Mouse (Mus musculus) embryonic stem cell, embryonic (primary cell): ENCODE measurements around the gene Fam136a.

Experiments
- CTCF ChIA-PET, 4 experiments: fragments of 300-600 bp in 2 of 4; fragments of 350-600 bp in 2 of 4; sonication (Branson Sonifier 250); formaldehyde crosslinking; loops; one replicate each; lab custom pipeline; 2022; ENCODE audit warnings: inconsistent platforms in 2 of 4; lab: Charles Lee
- POLR2A ChIA-PET, 4 experiments: fragments of 300-600 bp in 2 of 4; fragments of 350-600 bp in 2 of 4; sonication (Branson Sonifier 250); formaldehyde crosslinking; loops; one replicate each; lab custom pipeline; 2022; ENCODE audit warnings: antibody characterized with exemption in 4 of 4, inconsistent platforms in 1 of 4; lab: Charles Lee

Gene Fam136a

GRCm38 (mm10) chr6:86365371-86366124 lies at the start of gene Fam136a:
Fam136a (plus strand) TSS chr6:86365646.
- CTCF ChIA-PET, result interaction anchor here (0.5 to 2.9 kb wide), 67 partner anchors 8 to 1202 kb away, joined by 3 to 37 read pairs (median 5); partner anchors contain the start of genes Pcyox1 (in 3 of the 4), C87436 (in 1 of the 4), Tgfa (in 1 of the 4) and Tia1 (in 1 of the 4)
- POLR2A ChIA-PET, result interaction anchor here in 3 of 4 experiments (0.5 to 4.9 kb wide), 94 partner anchors 9 to 1259 kb away, joined by 3 to 47 read pairs (median 4); partner anchors contain the start of genes C87436 (in 3 of the 3), Pcyox1 (in 3 of the 3), Dusp11 (in 2 of the 3) and Tia1 (in 2 of the 3)

GRCm38 (mm10) chr6:86317066-86317465 lies 48.4 kb upstream of the Fam136a start:
- POLR2A ChIA-PET, result interaction anchor here in 1 of 4 experiments (0.6 kb wide), 1 partner anchor 920 kb away, joined by 5 read pairs; no protein-coding TSS in a partner anchor

GRCm38 (mm10) chr6:86318855-86319254 lies 46.6 kb upstream of the Fam136a start:
- ChIA-PET POLR2A (interaction anchor here in 3 of 4 experiments (0.7 to 3.2 kb wide), 6 partner anchors 22 to 427 kb away, joined by 3 to 13 read pairs (median 3); partner anchors contain the start of gene Fam136a (in 2 of the 3)), CTCF (interaction anchor here in 1 of 4 experiments (1.5 kb wide), 1 partner anchor 125 kb away, joined by 3 read pairs; no protein-coding TSS in a partner anchor)

More at GRCm38 (mm10) chr6:86317066-86317465, 48.4 kb upstream of the Fam136a start:
- CTCF ChIA-PET, result no interaction called here

GRCm38 (mm10) chr6:86322031-86322563 lies 43.3 kb upstream of the Fam136a start:
- ChIA-PET POLR2A (interaction anchor here in 3 of 4 experiments (0.5 to 3.9 kb wide), 60 partner anchors 7 to 1975 kb away, joined by 3 to 35 read pairs (median 4); partner anchors contain the start of genes Fam136a (in 3 of the 3), Snrpg (in 3 of the 3), Dusp11 (in 2 of the 3) and Aak1 (in 1 of the 3)), CTCF (interaction anchor here (0.6 to 3.0 kb wide), 8 partner anchors 22 to 139 kb away, joined by 3 to 16 read pairs (median 3); partner anchors contain the start of gene Fam136a (in 1 of the 4))

- POLR2A ChIA-PET, result interaction anchor here in 3 of 4 experiments (0.6 to 3.9 kb wide), 84 partner anchors 10 to 1976 kb away, joined by 3 to 35 read pairs (median 4); partner anchors contain the start of genes Fam136a (in 3 of the 3), Snrpg (in 3 of the 3), Dusp11 (in 2 of the 3) and Aak1 (in 1 of the 3)
- CTCF ChIA-PET, result interaction anchor here in 3 of 4 experiments (0.6 to 3.0 kb wide), 13 partner anchors 13 to 1749 kb away, joined by 3 to 16 read pairs (median 3); partner anchors contain the start of genes Fam136a (in 1 of the 3) and Figla (in 1 of the 3)
Observed at GRCm38 (mm10) chr6:86322991-86323390, 42.5 kb upstream of the Fam136a start.

GRCm38 (mm10) chr6:86324400-86324799 lies 41.0 kb upstream of the Fam136a start:
- POLR2A ChIA-PET, result interaction anchor here in 2 of 4 experiments (1.1 to 3.9 kb wide), 5 partner anchors 11 to 40 kb away, joined by 3 to 35 read pairs (median 8); partner anchors contain the start of gene Fam136a (in 1 of the 2)
- CTCF ChIA-PET, result interaction anchor here in 1 of 4 experiments (3.0 kb wide), 1 partner anchor 40 kb away, joined by 16 read pairs; the partner anchor contains the start of gene Fam136a

DNA sequence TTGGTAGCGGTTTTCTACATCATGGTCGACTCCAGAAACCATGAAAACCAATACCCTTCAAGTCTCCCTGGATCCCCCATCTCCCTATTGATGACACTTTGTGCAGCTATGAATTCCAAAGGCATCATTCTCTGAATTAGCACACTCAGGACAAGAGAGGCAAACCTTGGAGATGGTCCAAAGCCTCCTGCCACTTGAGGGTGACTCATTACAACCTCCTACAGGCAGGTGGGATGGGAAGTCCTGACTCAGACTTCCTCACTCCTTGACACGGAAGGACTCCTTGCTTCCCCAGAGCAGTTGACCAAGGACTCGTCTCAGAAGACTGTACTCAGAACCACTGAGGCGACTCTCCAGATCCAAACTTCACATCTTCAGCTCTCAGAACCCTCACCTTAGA lies 39.8 kb upstream of the Fam136a start:
- CTCF ChIA-PET, result no interaction called here
- POLR2A ChIA-PET, result no interaction called here

DNA sequence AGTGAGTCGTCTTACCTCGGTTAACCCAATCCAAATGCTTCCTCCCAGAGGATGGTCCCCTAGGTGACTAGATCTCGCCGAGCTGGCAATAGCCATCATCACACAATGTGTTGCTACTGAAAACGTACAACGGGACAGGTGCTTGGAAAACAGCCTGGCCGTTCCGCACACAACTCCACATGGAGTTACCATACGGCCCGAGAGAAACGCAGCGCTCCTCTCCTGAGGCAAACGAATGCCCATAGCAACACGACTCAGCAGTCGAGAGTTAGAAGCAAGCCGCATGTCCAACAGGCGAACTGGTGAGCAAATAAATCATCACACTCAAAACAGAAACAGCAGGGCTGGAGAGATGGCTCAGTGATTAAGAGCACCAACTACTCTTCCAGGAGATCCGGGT lies 38.6 kb upstream of the Fam136a start:
- CTCF ChIA-PET, result no interaction called here
- POLR2A ChIA-PET, result interaction anchor here in 3 of 4 experiments (0.9 to 1.4 kb wide), 5 partner anchors 12 to 45 kb away, joined by 3 to 4 read pairs (median 3); partner anchors contain the start of gene Fam136a (in 1 of the 3)

DNA sequence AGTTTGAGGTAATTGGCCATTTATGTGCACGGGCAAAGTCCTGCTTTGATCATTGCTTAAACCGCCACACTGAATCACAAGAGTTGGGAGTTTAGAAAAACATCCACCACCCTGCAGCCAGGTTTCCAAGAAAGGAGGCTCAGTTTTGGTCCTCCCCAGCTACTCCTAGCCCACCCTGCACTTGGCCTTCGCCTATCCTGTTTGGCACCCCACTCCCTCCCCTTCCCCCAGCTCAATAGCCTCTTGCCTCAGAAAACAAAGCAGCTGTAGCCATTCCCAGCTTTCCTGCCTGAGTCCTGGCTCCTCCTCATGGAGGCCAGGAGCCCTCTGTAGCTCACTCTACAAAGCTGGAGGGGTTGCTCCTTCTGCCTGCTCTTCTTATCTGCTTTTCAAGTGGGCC lies 37.1 kb upstream of the Fam136a start:
- POLR2A ChIA-PET, result no interaction called here
- CTCF ChIA-PET, result interaction anchor here in 2 of 4 experiments (0.6 to 1.1 kb wide), 2 partner anchors 36 to 278 kb away, joined by 6 to 9 read pairs; no protein-coding TSS in a partner anchor

GRCm38 (mm10) chr6:86329943-86330342 lies 35.5 kb upstream of the Fam136a start:
- CTCF ChIA-PET, result interaction anchor here (0.5 to 1.5 kb wide), 16 partner anchors 20 to 502 kb away, joined by 3 to 16 read pairs (median 3); partner anchors contain the start of genes Fam136a (in 2 of the 4) and Snrpg (in 2 of the 4)
- POLR2A ChIA-PET, result interaction anchor here in 2 of 4 experiments (0.6 to 1.3 kb wide), 5 partner anchors 9 to 136 kb away, joined by 3 to 4 read pairs (median 3); partner anchors contain the start of gene Fam136a (in 1 of the 2)

- ChIA-PET POLR2A (interaction anchor here (0.5 to 4.3 kb wide), 14 partner anchors 8 to 196 kb away, joined by 3 to 31 read pairs (median 4); partner anchors contain the start of genes Fam136a (in 2 of the 4) and Snrpg (in 1 of the 4)), CTCF (interaction anchor here (0.6 to 2.8 kb wide), 18 partner anchors 12 to 748 kb away, joined by 3 to 21 read pairs (median 4); partner anchors contain the start of genes Fam136a (in 4 of the 4) and Alms1 (in 1 of the 4))
Observed at GRCm38 (mm10) chr6:86335121-86335849, 30.2 kb upstream of the Fam136a start.

GRCm38 (mm10) chr6:86335860-86336259 lies 29.6 kb upstream of the Fam136a start:
- POLR2A ChIA-PET, result interaction anchor here (0.5 to 4.3 kb wide), 12 partner anchors 8 to 1588 kb away, joined by 3 to 31 read pairs (median 4); partner anchors contain the start of genes Fam136a (in 2 of the 4) and Snrpg (in 1 of the 4)
- CTCF ChIA-PET, result interaction anchor here (0.6 to 2.8 kb wide), 24 partner anchors 13 to 748 kb away, joined by 3 to 21 read pairs (median 3); partner anchors contain the start of genes Fam136a (in 4 of the 4), Alms1 (in 1 of the 4), Pcyox1 (in 1 of the 4) and Snrpg (in 1 of the 4)

DNA sequence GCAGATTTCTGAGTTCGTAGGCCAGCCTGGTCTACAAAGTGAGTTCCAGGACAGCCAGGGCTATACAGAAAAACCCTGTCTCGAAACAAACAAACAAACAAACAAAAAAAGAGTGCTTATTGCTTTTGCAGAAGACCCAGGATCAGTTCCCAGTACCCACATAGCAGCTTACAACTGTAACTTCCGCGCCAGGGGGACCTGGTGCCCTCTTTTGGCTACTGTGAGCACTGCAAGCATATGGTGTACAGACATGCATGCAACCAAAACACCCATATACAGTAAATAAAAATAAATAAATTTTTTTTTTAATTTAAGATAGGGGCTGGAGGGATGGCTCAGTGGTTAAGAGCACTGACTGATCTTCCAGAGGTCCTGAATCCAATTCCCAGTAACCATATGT lies 29.1 kb upstream of the Fam136a start:
- POLR2A ChIA-PET, result interaction anchor here in 2 of 4 experiments (0.5 to 4.3 kb wide), 8 partner anchors 14 to 1588 kb away, joined by 3 to 31 read pairs (median 8); partner anchors contain the start of genes Fam136a (in 2 of the 2) and Snrpg (in 1 of the 2)
- CTCF ChIA-PET, result interaction anchor here (0.6 to 2.8 kb wide), 19 partner anchors 13 to 749 kb away, joined by 3 to 21 read pairs (median 4); partner anchors contain the start of genes Fam136a (in 4 of the 4), Alms1 (in 1 of the 4), Pcyox1 (in 1 of the 4) and Snrpg (in 1 of the 4)

- CTCF ChIA-PET, result interaction anchor here in 1 of 4 experiments (0.9 to 1.5 kb wide), 4 partner anchors 11 to 21 kb away, joined by 3 to 7 read pairs (median 6); no protein-coding TSS in a partner anchor
Observed at GRCm38 (mm10) chr6:86343656-86344055, 21.8 kb upstream of the Fam136a start.

DNA sequence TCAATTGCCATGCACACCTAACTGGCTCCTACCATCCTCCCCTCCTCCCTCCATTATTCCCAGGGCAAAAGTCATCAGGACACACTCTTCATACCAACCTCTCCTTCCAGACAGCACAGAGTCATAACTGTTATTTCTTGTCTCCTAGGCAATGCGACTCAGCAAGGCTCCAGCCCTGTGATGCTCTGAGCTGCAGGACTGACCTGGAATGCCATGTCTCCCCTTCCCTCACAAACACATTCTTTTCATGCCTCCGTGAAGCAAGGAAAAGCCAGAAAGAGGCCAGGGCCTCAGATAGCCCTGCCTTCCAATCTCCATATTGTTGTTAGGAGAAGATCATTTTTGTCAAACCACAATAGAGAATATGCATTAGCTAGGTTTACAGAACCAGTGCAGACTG lies 19.4 kb upstream of the Fam136a start:
- CTCF ChIA-PET, result interaction anchor here in 2 of 4 experiments (0.6 to 1.1 kb wide), 2 partner anchors 18 to 198 kb away, joined by 3 to 5 read pairs; no protein-coding TSS in a partner anchor
- POLR2A ChIA-PET, result no interaction called here

More at GRCm38 (mm10) chr6:86343656-86344055, 21.8 kb upstream of the Fam136a start:
- POLR2A ChIA-PET, result interaction anchor here in 3 of 4 experiments (0.6 to 1.4 kb wide), 17 partner anchors 8 to 891 kb away, joined by 3 to 8 read pairs (median 3); partner anchors contain the start of genes Fam136a (in 2 of the 3) and Fbxo41 (in 1 of the 3)

DNA sequence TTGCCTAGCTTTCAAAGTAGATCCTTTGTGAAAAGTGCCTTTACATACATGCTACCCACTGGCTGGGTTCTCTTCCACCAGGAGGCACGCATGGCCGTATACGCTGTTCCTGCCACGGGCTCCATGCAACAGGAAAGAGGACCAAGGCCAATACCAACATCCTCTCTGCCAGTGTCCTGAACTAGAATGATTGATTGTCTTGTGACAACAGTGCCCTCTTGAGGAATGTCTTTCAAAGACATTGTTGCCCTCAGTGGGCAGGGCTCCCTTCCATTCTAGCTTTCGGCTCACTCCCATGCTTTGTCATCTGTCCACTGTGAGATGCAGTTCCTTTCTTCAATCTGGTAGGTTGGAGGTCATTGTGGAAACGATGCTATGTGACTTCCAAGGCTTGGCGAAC lies 16.2 kb upstream of the Fam136a start:
- POLR2A ChIA-PET, result interaction anchor here in 1 of 4 experiments (0.8 to 1.4 kb wide), 2 partner anchors 26 to 27 kb away, joined by 3 read pairs; no protein-coding TSS in a partner anchor

More for the DNA sequence above, 16.2 kb upstream of the Fam136a start:
- CTCF ChIA-PET, result interaction anchor here in 3 of 4 experiments (0.6 to 1.3 kb wide), 7 partner anchors 13 to 222 kb away, joined by 3 to 5 read pairs (median 3); no protein-coding TSS in a partner anchor
